Mouse (Mus musculus) neural tube, embryonic 11.5 days (tissue): ENCODE measurements around the gene Foxl1. TPM values are rescaled to one million over a fixed set of nuclear protein-coding genes. Genes with fewer than 3 reads are reported as not detected.

ENCODE experiments used
- ATAC-seq: fragments of 200-750 bp; cut with Nextera tagmentation; 2 replicates; pipeline ENCODE4 v1.8.0; 2017; ENCODE audit warnings: moderate number of reproducible peaks, mild to moderate bottlenecking, moderate TSS enrichment, moderate library complexity; ENCODE audit not compliant: insufficient read depth, low FRiP score, low TSS enrichment
- DNase-seq: peaks from one replicate; pipeline ENCODE4 v3.0.0-alpha.2; 2015; ENCODE audit warnings: low spot score
- H3K27ac ChIP-seq: fragments of 300-500 bp; sonication (generic); 2 replicates; pipeline ENCODE4 v1.5.1; 2014; ENCODE audit warnings: low read depth, mild to moderate bottlenecking, low read length
- H3K27me3 ChIP-seq: fragments of 300-500 bp; sonication (generic); 2 replicates; pipeline ENCODE4 v1.6.1; 2014; ENCODE audit warnings: mild to moderate bottlenecking, low read length, mixed read lengths; ENCODE audit not compliant: control insufficient read depth, insufficient read depth
- H3K36me3 ChIP-seq: fragments of 300-500 bp; sonication (generic); 2 replicates; pipeline ENCODE4 v1.6.1; 2014; ENCODE audit warnings: mild to moderate bottlenecking, low read length, moderate library complexity, mixed read lengths; ENCODE audit not compliant: control insufficient read depth, insufficient read depth
- H3K4me1 ChIP-seq: fragments of 300-500 bp; sonication (generic); 2 replicates; pipeline ENCODE4 v1.6.1; 2014; ENCODE audit warnings: low read length, mixed read lengths; ENCODE audit not compliant: control insufficient read depth, insufficient read depth
- H3K4me2 ChIP-seq: fragments of 300-500 bp; sonication (generic); 2 replicates; pipeline ENCODE4 v1.6.1; 2014; ENCODE audit warnings: low read depth, mild to moderate bottlenecking, moderate library complexity
- H3K4me3 ChIP-seq: fragments of 300-500 bp; sonication (generic); 2 replicates; pipeline ENCODE4 v1.5.1; 2014; ENCODE audit warnings: low read depth, low read length
- H3K9ac ChIP-seq: fragments of 300-500 bp; sonication (generic); 2 replicates; pipeline ENCODE4 v1.6.1; 2014; ENCODE audit warnings: mild to moderate bottlenecking, low read length
- H3K9me3 ChIP-seq: fragments of 300-500 bp; sonication (generic); 2 replicates; pipeline ENCODE4 v1.6.1; 2016; ENCODE audit warnings: low read length; ENCODE audit not compliant: control insufficient read depth
- WGBS: fragments of 180-500 bp; shearing (Covaris S2); extraction: QIAGEN DNeasy Blood & Tissue Kit; methylation state at CpG from one replicate; pipeline ENCODE4 v1.1.7; 2014; 5-methylcytosine and 5-hydroxymethylcytosine counted together
- polyA plus RNA-seq: library from polyadenylated mRNA; unstranded; fragments of >200 nt; fragmentation: Nextera tagmentation; extraction: Ambion mirVana; gene quantifications from 2 replicates; pipeline ENCODE4 v1.2.1, GENCODE M21; 2014

The Foxl1 gene
- polyA plus RNA-seq, 1 experiment from 2014 or later, result 1.1 TPM

GRCm38 (mm10) chr8:121083936-121084209 is 43.9 kb upstream of the Foxl1 start:
- Histone ChIP-seq H3K27ac (no peak overlapping the region), H3K4me1 (peaks cover 12% of the 10 kb centered on the region), H3K27me3 (peaks cover 99% of the 10 kb centered on the region), H3K36me3 (no peaks in the 10 kb centered on the region), H3K9me3 (no peaks in the 10 kb centered on the region), H3K4me2 (peak overlapping the region; percentile 75), H3K9ac (no peak overlapping the region; the same call in 1 of the 2 replicates), H3K4me3 (peak overlapping the region; percentile 41)
- WGBS, result 7% methylated on average over 3 of the region's 27 CpGs
- no peak for ATAC-seq
- DNase-seq, result no peak

GRCm38 (mm10) chr8:121084210-121084951 is 43.4 kb upstream of the Foxl1 start, which contains the start of gene Foxf1:
TSS of gene Foxf1 (plus strand) at chr8:121084386.
- Histone ChIP-seq H3K27me3 (peaks cover 99% of the 10 kb centered on the region), H3K4me1 (peaks cover 12% of the 10 kb centered on the region), H3K9ac (no peak within 1 kb of the TSS; the same call in none of the 2 replicates), H3K4me2 (peak within 1 kb of the TSS; percentile 75), H3K4me3 (peak within 1 kb of the TSS; percentile 41), H3K27ac (no peak within 1 kb of the TSS), H3K9me3 (no peaks in the 10 kb centered on the region), H3K36me3 (no peaks in the 10 kb centered on the region)
- ATAC-seq, result peak; percentile 45; the same call in 1 of the 2 replicates
- under 1% methylated on average over 64 of the region's 83 CpGs for WGBS
- DNase-seq, result peak; percentile 65

- ATAC-seq (no peak), DNase-seq (no peak)
- Histone ChIP-seq H3K9me3 (no peaks in the 10 kb centered on the region), H3K4me2 (peak overlapping the region; percentile 75), H3K27me3 (peaks cover 99% of the 10 kb centered on the region), H3K36me3 (no peaks in the 10 kb centered on the region), H3K27ac (no peak overlapping the region), H3K9ac (no peak overlapping the region), H3K4me3 (peak overlapping the region; percentile 41), H3K4me1 (peaks cover 12% of the 10 kb centered on the region)
- WGBS, result 1% methylated on average over 30 of the region's 30 CpGs
Measured at GRCm38 (mm10) chr8:121085011-121085410, 42.7 kb upstream of the Foxl1 start.

GRCm38 (mm10) chr8:121085561-121085960 is 42.2 kb upstream of the Foxl1 start:
- DNase-seq, result no peak
- Histone ChIP-seq H3K4me3 (no peak overlapping the region), H3K9ac (no peak overlapping the region), H3K9me3 (no peaks in the 10 kb centered on the region), H3K4me1 (peaks cover 12% of the 10 kb centered on the region), H3K4me2 (0 out of 2 replicates have a peak overlapping the region, but pooled peaks have one; percentile 75), H3K27ac (no peak overlapping the region), H3K27me3 (peaks cover 99% of the 10 kb centered on the region), H3K36me3 (no peaks in the 10 kb centered on the region)
- WGBS, result 23% methylated on average over 3 of the region's 3 CpGs
- no peak for ATAC-seq

- H3K27ac ChIP-seq, result no peak overlapping the region
- no peak overlapping the region for H3K4me2 ChIP-seq
- H3K9ac ChIP-seq, result no peak overlapping the region
- H3K4me1 ChIP-seq, result peaks cover 12% of the 10 kb centered on the region
- no peaks in the 10 kb centered on the region for H3K9me3 ChIP-seq
- DNase-seq (no peak), ATAC-seq (no peak)
- H3K4me3 ChIP-seq, result no peak overlapping the region
- H3K27me3 ChIP-seq, result peaks cover 99% of the 10 kb centered on the region
- WGBS, result 3% methylated on average over 19 of the region's 19 CpGs
- no peaks in the 10 kb centered on the region for H3K36me3 ChIP-seq
Measured at GRCm38 (mm10) chr8:121086004-121086900, 41.5 kb upstream of the Foxl1 start.

GRCm38 (mm10) chr8:121088281-121088680 is 39.5 kb upstream of the Foxl1 start:
- H3K4me3 ChIP-seq, result no peak overlapping the region
- no peak overlapping the region for H3K4me2 ChIP-seq

GRCm38 (mm10) chr8:121088871-121089630 is 38.7 kb upstream of the Foxl1 start:
- Histone ChIP-seq H3K4me3 (no peak overlapping the region), H3K27me3 (peaks cover 91% of the 10 kb centered on the region), H3K9ac (no peak overlapping the region), H3K4me2 (no peak overlapping the region), H3K27ac (no peak overlapping the region), H3K36me3 (no peaks in the 10 kb centered on the region), H3K9me3 (no peaks in the 10 kb centered on the region), H3K4me1 (peaks cover 8% of the 10 kb centered on the region)
- no peak for ATAC-seq
- WGBS, result under 1% methylated on average over 39 of the region's 40 CpGs
- DNase-seq, result peak; percentile 47

More at GRCm38 (mm10) chr8:121088281-121088680, 39.5 kb upstream of the Foxl1 start:
- WGBS, result 2% methylated on average over 8 of the region's 8 CpGs
- Histone ChIP-seq H3K9me3 (no peaks in the 10 kb centered on the region), H3K36me3 (no peaks in the 10 kb centered on the region), H3K27me3 (peaks cover 97% of the 10 kb centered on the region), H3K4me1 (peaks cover 8% of the 10 kb centered on the region), H3K27ac (no peak overlapping the region), H3K9ac (no peak overlapping the region)
- ATAC-seq (no peak), DNase-seq (no peak)

GRCm38 (mm10) chr8:121089631-121090380 is 37.9 kb upstream of the Foxl1 start:
- no peak overlapping the region for H3K27ac ChIP-seq
- ATAC-seq (no peak), DNase-seq (no peak)
- H3K27me3 ChIP-seq, result peaks cover 83% of the 10 kb centered on the region
- no peak overlapping the region for H3K4me2 ChIP-seq
- 2% methylated on average over 32 of the region's 32 CpGs for WGBS
- no peak overlapping the region for H3K4me3 ChIP-seq
- H3K36me3 ChIP-seq, result no peaks in the 10 kb centered on the region
- no peaks in the 10 kb centered on the region for H3K9me3 ChIP-seq
- no peak overlapping the region for H3K9ac ChIP-seq
- H3K4me1 ChIP-seq, result peaks cover under 1% of the 10 kb centered on the region; the same call in 1 of the 2 replicates
